Mouse (Mus musculus) stomach, postnatal 0 days (tissue): ENCODE measurements around the gene Dnah3. TPM values are rescaled to one million over a fixed set of nuclear protein-coding genes. Genes with fewer than 3 reads are reported as not detected.
A peak's percentile ranks its signal among the peaks of the same experiment; 100 is the strongest.

ENCODE experiments used
- ATAC-seq: fragments of 200-750 bp; cut with Nextera tagmentation; 2 replicates; pipeline ENCODE4 v1.8.0; 2017; ENCODE audit not compliant: low FRiP score, low TSS enrichment
- DNase-seq: peaks from one replicate; pipeline ENCODE4 v3.0.0-alpha.2; 2016; ENCODE audit warnings: low spot score
- H3K27ac ChIP-seq: fragments of 300-500 bp; sonication (generic); replicated peaks from 2 replicates; pipeline ENCODE4 v1.5.1; 2014; ENCODE audit warnings: mild to moderate bottlenecking, control low read depth
- H3K27me3 ChIP-seq: fragments of 300-500 bp; sonication (generic); 2 replicates; pipeline ENCODE4 v1.6.1; 2014; ENCODE audit warnings: low read length; ENCODE audit not compliant: control insufficient read depth, insufficient read depth
- H3K36me3 ChIP-seq: fragments of 300-500 bp; sonication (generic); 2 replicates; pipeline ENCODE4 v1.6.1; 2014; ENCODE audit warnings: low read length, mixed read lengths; ENCODE audit not compliant: control insufficient read depth, insufficient read depth
- H3K4me1 ChIP-seq: fragments of 300-500 bp; sonication (generic); replicated peaks from 2 replicates; pipeline ENCODE4 v1.6.1; 2014; ENCODE audit warnings: antibody characterized with exemption; ENCODE audit not compliant: control insufficient read depth, insufficient read depth
- H3K4me2 ChIP-seq: fragments of 300-500 bp; sonication (generic); replicated peaks from 2 replicates; pipeline ENCODE4 v1.6.1; 2014; ENCODE audit warnings: low read depth, mild to moderate bottlenecking, control low read depth, moderate library complexity
- H3K4me3 ChIP-seq: fragments of 300-500 bp; sonication (generic); 2 replicates; pipeline ENCODE4 v1.5.1; 2014; ENCODE audit warnings: low read depth, low read length, control low read depth
- H3K9ac ChIP-seq: fragments of 300-500 bp; sonication (generic); 2 replicates; pipeline ENCODE4 v1.6.1; 2014; ENCODE audit warnings: mild to moderate bottlenecking, low read length, control low read depth, mixed read lengths
- H3K9me3 ChIP-seq: fragments of 300-500 bp; sonication (generic); 2 replicates; pipeline ENCODE4 v1.6.1; 2016; ENCODE audit warnings: low read length; ENCODE audit not compliant: control insufficient read depth
- CTCF ChIP-seq: IDR thresholded peaks from 2 replicates; pipeline ENCODE4 v1.5.1; 2016; ENCODE audit warnings: antibody characterized with exemption, low read depth, mild to moderate bottlenecking, moderate library complexity
- EP300 ChIP-seq: optimal IDR thresholded peaks from 2 replicates; pipeline ENCODE3; 2016; ENCODE audit warnings: antibody characterized with exemption
- WGBS: fragments of 180-500 bp; shearing (Covaris S2); extraction: QIAGEN DNeasy Blood & Tissue Kit; methylation state at CpG from one replicate; pipeline ENCODE4 v1.1.7; 2014; 5-methylcytosine and 5-hydroxymethylcytosine counted together
- polyA plus RNA-seq: library from polyadenylated mRNA; unstranded; fragments of >200 nt; fragmentation: Nextera tagmentation; extraction: Ambion mirVana; gene quantifications from 2 replicates; pipeline ENCODE4 v1.2.1, GENCODE M21; 2015

The Dnah3 gene
- polyA plus RNA-seq, 1 experiment from 2014 or later = 0.02 TPM

- Histone ChIP-seq H3K4me2 (peak overlapping the region; percentile 90), H3K4me1 (0 out of 2 replicates have a peak, but pooled peaks cover 4% of the 10 kb centered on the region), H3K9me3 (no peaks in the 10 kb centered on the region), H3K27ac (peak overlapping the region; percentile 96), H3K9ac (peak overlapping the region; percentile 87), H3K4me3 (peak overlapping the region; percentile 76), H3K27me3 (no peaks in the 10 kb centered on the region), H3K36me3 (no peaks in the 10 kb centered on the region)
- TF ChIP-seq CTCF = no peak
- no peak for TF ChIP-seq EP300
- 0 out of 2 replicates have a peak, but pooled peaks have one; percentile 18 for ATAC-seq
- DNase-seq = no peak
- WGBS = 2% methylated on average over 15 of the region's 15 CpGs
Observed at GRCm38 (mm10) chr7:119894818-119895544, 200.1 kb downstream of the Dnah3 start.

GRCm38 (mm10) chr7:119892742-119893141 lies 202.3 kb downstream of the Dnah3 start:
- Histone ChIP-seq H3K36me3 (no peaks in the 10 kb centered on the region), H3K27me3 (no peaks in the 10 kb centered on the region), H3K4me2 (no peak overlapping the region), H3K9me3 (no peaks in the 10 kb centered on the region), H3K27ac (no peak overlapping the region), H3K4me1 (0 out of 2 replicates have a peak, but pooled peaks cover 4% of the 10 kb centered on the region), H3K4me3 (no peak overlapping the region), H3K9ac (no peak overlapping the region)
- ATAC-seq (no peak), DNase-seq (no peak)
- 87% methylated on average over 4 of the region's 4 CpGs for WGBS
- TF ChIP-seq CTCF = no peak
- TF ChIP-seq EP300 = no peak

DNA sequence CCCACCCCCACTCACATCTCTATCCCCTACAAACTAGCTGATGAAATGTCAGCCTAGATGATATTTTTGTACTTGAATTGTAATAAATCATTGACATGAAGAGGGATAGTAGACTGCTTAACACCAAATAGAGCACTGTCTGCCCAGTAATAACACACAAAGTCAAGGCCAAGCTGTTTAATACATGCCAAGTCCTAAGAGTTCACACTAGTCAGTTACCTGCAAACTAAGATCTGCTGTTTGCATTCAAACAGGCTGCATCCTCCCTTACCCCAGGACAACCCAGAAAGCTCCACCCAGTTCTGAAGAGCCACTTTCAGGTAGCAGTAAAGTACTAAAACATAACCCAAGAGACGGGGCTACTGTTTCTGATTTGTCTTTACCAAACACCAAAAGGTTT lies 202.9 kb downstream of the Dnah3 start:
- Histone ChIP-seq H3K9me3 (no peaks in the 10 kb centered on the region), H3K9ac (no peak overlapping the region), H3K4me3 (no peak overlapping the region), H3K27me3 (no peaks in the 10 kb centered on the region), H3K36me3 (no peaks in the 10 kb centered on the region), H3K4me1 (0 out of 2 replicates have a peak, but pooled peaks cover 4% of the 10 kb centered on the region), H3K4me2 (no peak overlapping the region), H3K27ac (no peak overlapping the region)
- DNase-seq = no peak
- TF ChIP-seq CTCF (no peak), EP300 (no peak)
- ATAC-seq = no peak
- WGBS = 85% methylated on average over 1 of the region's 1 CpGs

GRCm38 (mm10) chr7:119887887-119888286 lies 207.2 kb downstream of the Dnah3 start:
- no peak for ATAC-seq
- H3K4me3 ChIP-seq = no peak overlapping the region
- H3K9ac ChIP-seq = no peak overlapping the region
- DNase-seq = no peak
- no peaks in the 10 kb centered on the region for H3K9me3 ChIP-seq
- H3K4me2 ChIP-seq = no peak overlapping the region
- no peaks in the 10 kb centered on the region for H3K4me1 ChIP-seq
- H3K27ac ChIP-seq = no peak overlapping the region
- WGBS = 80% methylated on average over 4 of the region's 4 CpGs
- 0 out of 2 replicates have a peak, but pooled peaks cover 2% of the 10 kb centered on the region for H3K36me3 ChIP-seq
- no peaks in the 10 kb centered on the region for H3K27me3 ChIP-seq
- no peak for TF ChIP-seq CTCF
- TF ChIP-seq EP300 = no peak

- no peak overlapping the region for H3K9ac ChIP-seq
Observed at GRCm38 (mm10) chr7:119881229-119881628, 213.9 kb downstream of the Dnah3 start.

DNA sequence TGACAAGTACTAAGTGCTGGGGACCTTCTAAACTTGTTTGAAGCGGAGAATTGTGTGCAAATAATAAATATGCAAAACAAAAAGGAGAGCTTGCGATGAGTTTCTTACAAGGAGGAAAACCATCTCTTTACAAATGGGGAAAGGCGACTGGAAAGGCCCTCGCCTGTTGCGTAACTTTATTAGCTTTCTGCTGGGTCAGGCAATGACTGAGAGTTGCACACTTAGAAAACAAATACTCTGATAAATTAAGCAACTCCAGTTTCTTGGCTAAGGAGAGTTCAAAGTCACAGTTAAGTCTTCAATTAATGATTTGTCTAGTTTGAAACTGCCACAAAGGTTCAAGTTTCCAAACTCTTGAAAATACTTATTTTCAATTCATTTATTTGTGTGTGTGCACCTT lies 214.7 kb downstream of the Dnah3 start:
- Histone ChIP-seq H3K9me3 (no peaks in the 10 kb centered on the region), H3K36me3 (0 out of 2 replicates have a peak, but pooled peaks cover under 1% of the 10 kb centered on the region), H3K27me3 (no peaks in the 10 kb centered on the region), H3K4me1 (no peaks in the 10 kb centered on the region), H3K9ac (no peak overlapping the region), H3K4me3 (no peak overlapping the region), H3K27ac (no peak overlapping the region), H3K4me2 (no peak overlapping the region)
- TF ChIP-seq CTCF (no peak), EP300 (no peak)
- DNase-seq (no peak), ATAC-seq (no peak)
- 68% methylated on average over 5 of the region's 5 CpGs for WGBS

More at GRCm38 (mm10) chr7:119881229-119881628, 213.9 kb downstream of the Dnah3 start:
- no peaks in the 10 kb centered on the region for H3K9me3 ChIP-seq
- ATAC-seq (no peak), DNase-seq (no peak)
- no peaks in the 10 kb centered on the region for H3K4me1 ChIP-seq
- no peak for TF ChIP-seq CTCF
- no peak for TF ChIP-seq EP300
- H3K4me3 ChIP-seq = no peak overlapping the region
- no peak overlapping the region for H3K4me2 ChIP-seq
- 0 out of 2 replicates have a peak, but pooled peaks cover 2% of the 10 kb centered on the region for H3K36me3 ChIP-seq
- no peaks in the 10 kb centered on the region for H3K27me3 ChIP-seq
- 89% methylated on average over 2 of the region's 2 CpGs for WGBS
- H3K27ac ChIP-seq = no peak overlapping the region
